Mouse (Mus musculus): ENCODE data around the gene Ccdc162.
"Not testable (repeated sequence)": the region's sequence is repeated elsewhere in the genome, so short reads cannot be mapped to it uniquely, and the experiment has no call there.

Gene Ccdc162

GRCm38 (mm10) chr10:41690978-41691377 is 25.5 kb downstream of the Ccdc162 start:
- no peak for DNase-seq

- peak; percentile 48 for DNase-seq
These were observed 26.2 kb downstream of the Ccdc162 start for GRCm38 (mm10) chr10:41689941-41690887.

- DNase-seq, result no peak
These were observed 31.9 kb downstream of the Ccdc162 start for GRCm38 (mm10) chr10:41684548-41684996.

- peak; percentile 82 for DNase-seq
These were observed 33.7 kb downstream of the Ccdc162 start for GRCm38 (mm10) chr10:41682546-41683393.

GRCm38 (mm10) chr10:41678746-41679360 is 37.6 kb downstream of the Ccdc162 start:
- peak; percentile 96 for DNase-seq

GRCm38 (mm10) chr10:41677396-41677795 is 39.0 kb downstream of the Ccdc162 start:
- peak; percentile 45 for DNase-seq

- no peak for DNase-seq
These were observed 39.8 kb downstream of the Ccdc162 start for GRCm38 (mm10) chr10:41676661-41677061.

- DNase-seq, result no peak
These were observed 40.4 kb downstream of the Ccdc162 start for GRCm38 (mm10) chr10:41675842-41676571.

- no peak for DNase-seq
These were observed 41.2 kb downstream of the Ccdc162 start for GRCm38 (mm10) chr10:41675243-41675642.

GRCm38 (mm10) chr10:41674362-41674761 is 42.1 kb downstream of the Ccdc162 start:
- no peak for DNase-seq

GRCm38 (mm10) chr10:41670196-41670595 is 46.2 kb downstream of the Ccdc162 start:
- no peak for DNase-seq

- DNase-seq, result no peak
These were observed 50.9 kb downstream of the Ccdc162 start for GRCm38 (mm10) chr10:41665498-41665897.

- DNase-seq, result not testable (repeated sequence)
These were observed 56.8 kb downstream of the Ccdc162 start for GRCm38 (mm10) chr10:41659671-41660070.

GRCm38 (mm10) chr10:41655684-41656083 is 60.8 kb downstream of the Ccdc162 start:
- not testable (repeated sequence) for DNase-seq

GRCm38 (mm10) chr10:41652988-41653387 is 63.4 kb downstream of the Ccdc162 start:
- no peak for DNase-seq

- DNase-seq, result no peak
These were observed 64.2 kb downstream of the Ccdc162 start for GRCm38 (mm10) chr10:41652094-41652775.

GRCm38 (mm10) chr10:41651532-41651931 is 64.9 kb downstream of the Ccdc162 start:
- no peak for DNase-seq

- no peak for DNase-seq
These were observed 67.2 kb downstream of the Ccdc162 start for GRCm38 (mm10) chr10:41649186-41649585.

GRCm38 (mm10) chr10:41638776-41639175 is 77.7 kb downstream of the Ccdc162 start:
- DNase-seq, result no peak

GRCm38 (mm10) chr10:41635276-41636033 is 81.0 kb downstream of the Ccdc162 start:
- no peak for DNase-seq

- DNase-seq, result no peak
These were observed 82.6 kb downstream of the Ccdc162 start for GRCm38 (mm10) chr10:41633801-41634200.
